Mouse (Mus musculus) left cerebral cortex, postnatal 10 days (tissue): ENCODE results near the gene Gm20696. TPM values are rescaled to one million over a fixed set of nuclear protein-coding genes. Genes with fewer than 3 reads are reported as not detected.

Experiments used
- microRNA-seq: library from miRNA; unstranded; fragments of <30 nt; microRNA quantifications from one replicate; pipeline ENCODE4 v1.2.0, GENCODE M21; 2022
- total RNA-seq, 2 experiments: library from RNA; stranded (reverse); gene quantifications; 2 replicates each; pipeline ENCODE4 v1.2.3; 2021

The Gm20696 gene
- total RNA-seq, 2 experiments from 2014 or later: 7.0 to 7.9 TPM

Small RNA genes lying within 50 kb of the gene (microRNA-seq; reads per million reads assigned to microRNA genes)
- not detected for gene Gm22328

Other genes starting within 250 kb of the Gm20696 start
- 100 to 1,000 TPM; 157 to 161 TPM for gene Foxp1, start 144.1 kb downstream of the Gm20696 start, total RNA-seq
- 10 to 100 TPM; 12.5 to 13.0 TPM for gene Eif4e3, start within 50 bp of the Gm20696 start, total RNA-seq
- 10 to 100 TPM; 57.5 to 60.0 TPM for gene Gpr27, start 25.9 kb upstream of the Gm20696 start, total RNA-seq
- gene Prok2, start 59.6 kb upstream of the Gm20696 start, total RNA-seq: 1 to 10 TPM; 1.1 to 1.7 TPM